Mouse (Mus musculus) midbrain, embryonic 11.5 days (tissue): Measurements from ENCODE around the gene Dusp10. TPM values are rescaled to one million over a fixed set of nuclear protein-coding genes. Genes with fewer than 3 reads are reported as not detected.

ENCODE experiments used
- ATAC-seq: fragments of 200-750 bp; cut with Nextera tagmentation; 2 replicates; pipeline ENCODE4 v1.8.0; 2017; ENCODE audit warnings: moderate TSS enrichment, moderate library complexity; ENCODE audit not compliant: low FRiP score
- DNase-seq: peaks from one replicate; pipeline ENCODE4 v3.0.0; 2015; ENCODE audit warnings: low spot score; ENCODE audit errors: missing footprints
- H3K27ac ChIP-seq: fragments of 300-500 bp; sonication (generic); 2 replicates; pipeline ENCODE4 v1.5.1; 2014; ENCODE audit warnings: low read depth, low read length
- H3K27me3 ChIP-seq: fragments of 300-500 bp; sonication (generic); 2 replicates; pipeline ENCODE4 v1.6.1; 2014; ENCODE audit warnings: mild to moderate bottlenecking, low read length, moderate library complexity, mixed read lengths; ENCODE audit not compliant: control insufficient read depth, insufficient read depth
- H3K36me3 ChIP-seq: fragments of 300-500 bp; sonication (generic); 2 replicates; pipeline ENCODE4 v1.6.1; 2014; ENCODE audit warnings: mild to moderate bottlenecking, low read length, moderate library complexity, mixed read lengths; ENCODE audit not compliant: control insufficient read depth, insufficient read depth
- H3K4me1 ChIP-seq: fragments of 300-500 bp; sonication (generic); 2 replicates; pipeline ENCODE4 v1.6.1; 2014; ENCODE audit warnings: low read length; ENCODE audit not compliant: control insufficient read depth, insufficient read depth
- H3K4me2 ChIP-seq: fragments of 300-500 bp; sonication (generic); 2 replicates; pipeline ENCODE4 v1.6.1; 2014; ENCODE audit warnings: mild to moderate bottlenecking, moderate library complexity
- H3K4me3 ChIP-seq: fragments of 300-500 bp; sonication (generic); 2 replicates; pipeline ENCODE4 v1.5.1; 2014; ENCODE audit warnings: low read depth, low read length
- H3K9ac ChIP-seq: fragments of 300-500 bp; sonication (generic); 2 replicates; pipeline ENCODE4 v1.6.1; 2014; ENCODE audit warnings: low read length
- H3K9me3 ChIP-seq: fragments of 300-500 bp; sonication (generic); 2 replicates; pipeline ENCODE4 v1.6.1; 2016; ENCODE audit warnings: low read length; ENCODE audit not compliant: control insufficient read depth
- WGBS: fragments of 180-500 bp; shearing (Covaris S2); extraction: QIAGEN DNeasy Blood & Tissue Kit; methylation state at CpG from one replicate; pipeline ENCODE4 v1.1.7; 2014; 5-methylcytosine and 5-hydroxymethylcytosine counted together
- polyA plus RNA-seq: library from polyadenylated mRNA; unstranded; fragments of >200 nt; fragmentation: Nextera tagmentation; extraction: Ambion mirVana; gene quantifications from 2 replicates; pipeline ENCODE4 v1.2.1, GENCODE M21; 2014

Gene Dusp10
- polyA plus RNA-seq, 1 experiment from 2014 or later = 9.0 TPM

DNA sequence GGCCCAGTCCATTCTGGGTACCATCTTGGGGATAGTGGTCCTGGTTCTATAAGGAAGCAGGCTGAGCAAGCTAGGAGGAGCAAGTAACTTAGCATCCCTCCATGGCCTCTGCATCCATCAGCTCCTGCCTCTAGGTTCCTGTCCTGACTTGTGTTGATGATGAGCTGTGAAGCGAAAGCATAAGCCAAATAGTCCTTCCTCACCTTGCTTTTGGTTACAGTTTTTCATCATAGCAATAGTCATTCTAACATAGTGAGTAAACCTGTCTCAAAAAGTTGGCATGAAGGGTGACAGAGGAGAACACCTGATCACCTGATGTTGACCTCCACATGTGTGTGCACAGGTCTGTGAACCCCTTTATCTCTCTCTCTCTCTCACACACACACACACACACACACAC, 105.5 kb downstream of the Dusp10 start:
- no peaks in the 10 kb centered on the region for H3K9me3 ChIP-seq
- H3K4me2 ChIP-seq = no peak overlapping the region
- H3K27ac ChIP-seq = no peak overlapping the region
- no peak overlapping the region for H3K9ac ChIP-seq
- no peak overlapping the region for H3K4me3 ChIP-seq
- no peak for DNase-seq
- no peaks in the 10 kb centered on the region for H3K36me3 ChIP-seq
- H3K4me1 ChIP-seq = no peaks in the 10 kb centered on the region
- no peaks in the 10 kb centered on the region for H3K27me3 ChIP-seq
- no peak for ATAC-seq
- 71% methylated on average over 1 of the region's 1 CpGs for WGBS

Other genes with a start within 250 kb of the Dusp10 start
- 1.4 and 2.0 TPM in 2 replicates for gene 1700056E22Rik, start 21.0 kb downstream of the Dusp10 start, polyA plus RNA-seq